Mouse (Mus musculus): ENCODE data around the gene Erap1. TPM values are rescaled to one million over a fixed set of nuclear protein-coding genes. Genes with fewer than 3 reads are reported as not detected.

Erap1 gene
- polyA plus RNA-seq, 2 experiments, result 6.9 to 17.6 TPM

- 60% methylated on average over 3 of the region's 3 CpGs for WGBS (ENCODE audit: insufficient replicate concordance)
- Histone ChIP-seq H3K36me3 (replicated peaks; ENCODE audit: control insufficient read depth, insufficient read depth, low read depth) (peaks cover 12% of the 10 kb centered on the region), H3K27me3 (ENCODE audit: control insufficient read depth, insufficient read depth, low read length) (no peaks in the 10 kb centered on the region), H3K27ac (no peak overlapping the region), H3K4me3 (ENCODE audit: insufficient read depth in 1 of 2, low read depth in 2 of 2, low read length in 2 of 2) (no peak overlapping the region), H3K4me2 (ENCODE audit: low read depth) (no peak overlapping the region), H3K4me1 (replicated peaks; ENCODE audit: control insufficient read depth in 2 of 2, insufficient read depth in 2 of 2, low read length in 1 of 2) (no peaks in the 10 kb centered on the region), H3K9me3 (ENCODE audit: control insufficient read depth, low read length) (no peaks in the 10 kb centered on the region), H3K9ac (replicated peaks) (no peak overlapping the region)
- no peak for DNase-seq (ENCODE audit: low read depth in 3 of 3, low spot score in 3 of 3)
- no peak for ATAC-seq (ENCODE audit: insufficient read depth)
- no peak for TF ChIP-seq CTCF (IDR thresholded peaks at IDR 0.05; ENCODE audit: low read depth)
- TF ChIP-seq EP300 (IDR thresholded peaks at IDR 0.05; ENCODE audit: low read depth), result no peak
Observed at GRCm38 (mm10) chr13:74696225-74696624, 56.9 kb downstream of the Erap1 start.

- Histone ChIP-seq H3K36me3 (replicated peaks; ENCODE audit: control insufficient read depth, insufficient read depth, low read depth) (peaks cover 7% of the 10 kb centered on the region), H3K4me3 (ENCODE audit: insufficient read depth in 1 of 2, low read depth in 2 of 2, low read length in 2 of 2) (no peak overlapping the region), H3K27ac (no peak overlapping the region), H3K9me3 (ENCODE audit: control insufficient read depth, low read length) (no peaks in the 10 kb centered on the region), H3K4me2 (ENCODE audit: low read depth) (no peak overlapping the region), H3K4me1 (replicated peaks; ENCODE audit: control insufficient read depth in 2 of 2, insufficient read depth in 2 of 2, low read length in 1 of 2) (no peaks in the 10 kb centered on the region), H3K9ac (replicated peaks) (no peak overlapping the region), H3K27me3 (ENCODE audit: control insufficient read depth, insufficient read depth, low read length) (no peaks in the 10 kb centered on the region)
- ATAC-seq (ENCODE audit: insufficient read depth) (peak; percentile 52; the same call in 1 of the 2 replicates), DNase-seq (ENCODE audit: low read depth in 3 of 3, low spot score in 3 of 3) (no peak)
- 37% methylated on average over 2 of the region's 2 CpGs for WGBS (ENCODE audit: insufficient replicate concordance)
- no peak for TF ChIP-seq CTCF (IDR thresholded peaks at IDR 0.05; ENCODE audit: low read depth)
- TF ChIP-seq EP300 (IDR thresholded peaks at IDR 0.05; ENCODE audit: low read depth), result no peak
Observed at GRCm38 (mm10) chr13:74719002-74719401, 79.6 kb downstream of the Erap1 start.

- peak; percentile 61 for ATAC-seq (ENCODE audit: insufficient read depth)
- Histone ChIP-seq H3K4me1 (replicated peaks; ENCODE audit: control insufficient read depth in 2 of 2, insufficient read depth in 2 of 2, low read length in 1 of 2) (peaks cover 38 to 47% of the 10 kb centered on the region in 2 experiments), H3K27ac (peak overlapping the region; percentile 95), H3K27me3 (ENCODE audit: control insufficient read depth, insufficient read depth, low read length) (no peaks in the 10 kb centered on the region), H3K36me3 (replicated peaks; ENCODE audit: control insufficient read depth, insufficient read depth, low read depth) (peaks cover 44% of the 10 kb centered on the region), H3K9me3 (ENCODE audit: control insufficient read depth, low read length) (no peaks in the 10 kb centered on the region), H3K4me3 (ENCODE audit: insufficient read depth in 1 of 2, low read depth in 2 of 2, low read length in 2 of 2) (no peak overlapping the region), H3K4me2 (ENCODE audit: low read depth) (peak overlapping the region; percentile 25), H3K9ac (replicated peaks) (0 out of 2 replicates have a peak overlapping the region, but pooled peaks have one; percentile 5)
- DNase-seq (ENCODE audit: low read depth in 3 of 3, low spot score in 3 of 3), result peak; percentile 41 to 64 (median 45)
- TF ChIP-seq CTCF (IDR thresholded peaks at IDR 0.05; ENCODE audit: low read depth) (no peak), EP300 (IDR thresholded peaks at IDR 0.05; ENCODE audit: low read depth) (peak; percentile 54)
- WGBS (ENCODE audit: insufficient replicate concordance), result 49% methylated on average over 4 of the region's 4 CpGs
Observed at GRCm38 (mm10) chr13:74733726-74734125, 94.4 kb downstream of the Erap1 start.

- Histone ChIP-seq H3K9me3 (ENCODE audit: control insufficient read depth, low read length) (no peaks in the 10 kb centered on the region), H3K9ac (replicated peaks) (peak overlapping the region; percentile 61), H3K4me2 (ENCODE audit: low read depth) (peak overlapping the region; percentile 74), H3K27ac (peak overlapping the region; percentile 95), H3K36me3 (replicated peaks; ENCODE audit: control insufficient read depth, insufficient read depth, low read depth) (peaks cover 38% of the 10 kb centered on the region), H3K4me3 (ENCODE audit: insufficient read depth in 1 of 2, low read depth in 2 of 2, low read length in 2 of 2) (peak overlapping the region; percentile 4 to 28; a peak in 3 of 4 replicates), H3K4me1 (replicated peaks; ENCODE audit: control insufficient read depth in 2 of 2, insufficient read depth in 2 of 2, low read length in 1 of 2) (peaks cover 38 to 47% of the 10 kb centered on the region in 2 experiments), H3K27me3 (ENCODE audit: control insufficient read depth, insufficient read depth, low read length) (no peaks in the 10 kb centered on the region)
- DNase-seq (ENCODE audit: low read depth in 3 of 3, low spot score in 3 of 3), result peak; percentile 70 to 79 (median 74)
- peak; percentile 99 for ATAC-seq (ENCODE audit: insufficient read depth)
- WGBS (ENCODE audit: insufficient replicate concordance), result 21% methylated on average over 5 of the region's 5 CpGs
- TF ChIP-seq CTCF (IDR thresholded peaks at IDR 0.05; ENCODE audit: low read depth) (no peak; the same call in 1 of the 2 replicates), EP300 (IDR thresholded peaks at IDR 0.05; ENCODE audit: low read depth) (peak; percentile 82)
Observed at GRCm38 (mm10) chr13:74735834-74736233, 96.5 kb downstream of the Erap1 start.

- Histone ChIP-seq H3K4me2 (ENCODE audit: low read depth) (peak overlapping the region; percentile 74), H3K4me3 (ENCODE audit: insufficient read depth in 1 of 2, low read depth in 2 of 2, low read length in 2 of 2) (peak overlapping the region; percentile 4 to 28; a peak in 1 of 4 replicates), H3K9ac (replicated peaks) (peak overlapping the region; percentile 61), H3K4me1 (replicated peaks; ENCODE audit: control insufficient read depth in 2 of 2, insufficient read depth in 2 of 2, low read length in 1 of 2) (peaks cover 38 to 47% of the 10 kb centered on the region in 2 experiments), H3K9me3 (ENCODE audit: control insufficient read depth, low read length) (no peaks in the 10 kb centered on the region), H3K36me3 (replicated peaks; ENCODE audit: control insufficient read depth, insufficient read depth, low read depth) (peaks cover 37% of the 10 kb centered on the region), H3K27me3 (ENCODE audit: control insufficient read depth, insufficient read depth, low read length) (no peaks in the 10 kb centered on the region), H3K27ac (peak overlapping the region; percentile 95)
- ATAC-seq (ENCODE audit: insufficient read depth) (peak; percentile 63), DNase-seq (ENCODE audit: low read depth in 3 of 3, low spot score in 3 of 3) (no peak)
- WGBS (ENCODE audit: insufficient replicate concordance), result 41% methylated on average over 2 of the region's 2 CpGs
- no peak for TF ChIP-seq CTCF (IDR thresholded peaks at IDR 0.05; ENCODE audit: low read depth)
- no peak for TF ChIP-seq EP300 (IDR thresholded peaks at IDR 0.05; ENCODE audit: low read depth)
Observed at GRCm38 (mm10) chr13:74736396-74736795, 97.0 kb downstream of the Erap1 start.

Other genes with a start within 250 kb of the Erap1 start
- 0.19 and 0.23 TPM in 2 replicates for gene Zfp72, start 248.7 kb upstream of the Erap1 start, polyA plus RNA-seq (2012; rRNA removed)
- 0.87 and 0.88 TPM in 2 replicates for gene Zfp72, start 248.7 kb upstream of the Erap1 start, polyA plus RNA-seq (2014; fragmentation: Nextera tagmentation; extraction: Ambion mirVana)
- gene Ftl1-ps1, start 239.9 kb upstream of the Erap1 start, polyA plus RNA-seq (2012; rRNA removed), result 43.4 and 91.5 TPM in 2 replicates
- gene Ftl1-ps1, start 239.9 kb upstream of the Erap1 start, polyA plus RNA-seq (2014; fragmentation: Nextera tagmentation; extraction: Ambion mirVana), result 86.3 and 88.3 TPM in 2 replicates
- 1.7 and 3.5 TPM in 2 replicates for gene Zfp825, start 145.6 kb upstream of the Erap1 start, polyA plus RNA-seq (2012; rRNA removed)
- 7.8 and 8.0 TPM in 2 replicates for gene Zfp825, start 145.6 kb upstream of the Erap1 start, polyA plus RNA-seq (2014; fragmentation: Nextera tagmentation; extraction: Ambion mirVana)
- 7.7 and 15.6 TPM in 2 replicates for gene Cast, start 169.2 kb downstream of the Erap1 start, polyA plus RNA-seq (2012; rRNA removed)
- 35.1 and 35.5 TPM in 2 replicates for gene Cast, start 169.2 kb downstream of the Erap1 start, polyA plus RNA-seq (2014; fragmentation: Nextera tagmentation; extraction: Ambion mirVana)

All from liver, embryonic 14.5 days (tissue).